Mouse (Mus musculus) T-helper 2 cell (primary cell): ENCODE results near the gene Akt1s1.

Experiments
- in situ Hi-C: fragments of 300-600 bp; cut with MboI, MseI; formaldehyde crosslinking; loops from one replicate; pipeline ENCODE4 v1.15.1; 2025; ENCODE audit warnings: high pct_unique_total_duplicates

Gene Akt1s1

DNA sequence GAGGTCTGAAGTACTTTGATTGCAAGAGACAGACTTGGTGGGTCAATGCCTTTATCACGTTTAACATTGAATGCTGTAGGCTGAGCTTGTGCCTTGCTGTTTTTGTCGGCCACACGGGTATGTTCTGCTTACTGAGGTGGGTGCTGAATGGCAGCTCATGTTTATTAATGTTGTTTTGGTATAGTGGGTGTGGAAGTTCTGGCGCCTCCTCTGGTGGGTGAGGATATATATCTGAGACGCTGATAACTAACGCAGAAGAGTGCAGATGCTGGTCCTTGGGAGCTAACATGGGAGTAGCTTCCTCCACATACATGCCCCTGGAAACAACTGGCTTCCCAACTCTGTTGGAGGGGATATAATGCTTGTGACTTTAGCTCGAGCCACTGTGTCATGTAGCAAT lies 25.4 kb upstream of the Akt1s1 start:
- in situ Hi-C loops = no loop called here

GRCm38 (mm10) chr7:44824872-44825271 lies 23.9 kb upstream of the Akt1s1 start:
- in situ Hi-C loops = no loop called here

DNA sequence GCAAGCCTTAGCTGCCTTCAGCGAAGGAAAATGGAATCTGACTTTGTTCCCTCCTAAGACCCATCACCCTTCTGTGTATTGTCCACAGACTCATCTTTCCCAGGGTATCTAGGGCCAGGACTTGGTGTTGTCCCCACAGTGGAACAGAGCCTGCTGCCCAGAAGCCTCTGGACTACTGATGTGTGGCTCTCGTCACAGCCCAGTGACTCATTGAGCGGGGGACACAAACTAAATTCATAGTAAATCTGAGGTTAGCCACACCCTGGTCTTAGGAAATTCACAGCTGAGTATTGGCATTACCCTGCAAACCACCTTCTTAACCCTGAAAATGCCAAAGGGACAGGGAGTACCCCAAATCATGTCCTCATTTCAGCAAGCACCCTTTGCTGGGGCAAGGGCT lies 22.0 kb upstream of the Akt1s1 start:
- in situ Hi-C loops = no loop called here

DNA sequence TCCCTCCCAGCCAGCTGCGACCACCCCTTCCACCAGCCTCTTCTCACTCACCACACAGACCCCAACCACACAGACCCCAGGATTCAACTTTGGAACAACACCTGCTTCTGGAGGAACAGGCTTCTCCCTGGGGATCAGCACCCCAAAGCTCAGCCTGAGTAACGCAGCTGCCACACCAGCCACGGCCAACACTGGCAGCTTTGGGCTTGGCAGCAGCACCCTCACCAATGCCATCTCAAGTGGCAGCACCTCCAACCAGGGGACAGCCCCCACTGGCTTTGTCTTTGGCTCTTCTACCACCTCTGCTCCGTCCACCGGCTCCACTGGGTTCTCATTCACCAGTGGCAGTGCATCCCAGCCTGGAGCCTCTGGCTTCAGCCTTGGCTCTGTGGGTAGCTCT lies 20.1 kb upstream of the Akt1s1 start:
- in situ Hi-C loops = no loop called here

- in situ Hi-C loops = no loop called here
Observed at GRCm38 (mm10) chr7:44832763-44833162, 16.0 kb upstream of the Akt1s1 start.

- in situ Hi-C loops = no loop called here
Observed at GRCm38 (mm10) chr7:44835373-44836015, 13.3 kb upstream of the Akt1s1 start.

DNA sequence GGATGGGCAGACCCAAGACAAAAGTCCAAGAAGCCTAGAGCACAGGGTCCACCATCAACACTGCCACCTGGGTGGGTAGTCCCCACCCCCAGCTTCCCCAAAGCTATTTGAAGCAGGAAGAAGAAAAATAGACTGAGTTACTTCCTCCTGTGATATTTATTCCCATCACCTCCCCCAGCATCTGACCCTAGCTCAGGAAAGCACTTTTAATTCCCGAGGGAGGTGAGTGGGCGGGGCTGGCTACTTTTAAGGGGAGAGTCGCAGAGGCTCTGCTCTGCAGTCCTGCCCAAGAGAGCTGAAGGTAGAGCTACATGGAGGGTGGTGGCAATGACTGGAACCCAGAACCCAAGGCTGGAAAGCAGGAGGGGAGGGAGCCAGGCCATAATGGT lies 12.8 kb upstream of the Akt1s1 start:
- in situ Hi-C loops = no loop called here

DNA sequence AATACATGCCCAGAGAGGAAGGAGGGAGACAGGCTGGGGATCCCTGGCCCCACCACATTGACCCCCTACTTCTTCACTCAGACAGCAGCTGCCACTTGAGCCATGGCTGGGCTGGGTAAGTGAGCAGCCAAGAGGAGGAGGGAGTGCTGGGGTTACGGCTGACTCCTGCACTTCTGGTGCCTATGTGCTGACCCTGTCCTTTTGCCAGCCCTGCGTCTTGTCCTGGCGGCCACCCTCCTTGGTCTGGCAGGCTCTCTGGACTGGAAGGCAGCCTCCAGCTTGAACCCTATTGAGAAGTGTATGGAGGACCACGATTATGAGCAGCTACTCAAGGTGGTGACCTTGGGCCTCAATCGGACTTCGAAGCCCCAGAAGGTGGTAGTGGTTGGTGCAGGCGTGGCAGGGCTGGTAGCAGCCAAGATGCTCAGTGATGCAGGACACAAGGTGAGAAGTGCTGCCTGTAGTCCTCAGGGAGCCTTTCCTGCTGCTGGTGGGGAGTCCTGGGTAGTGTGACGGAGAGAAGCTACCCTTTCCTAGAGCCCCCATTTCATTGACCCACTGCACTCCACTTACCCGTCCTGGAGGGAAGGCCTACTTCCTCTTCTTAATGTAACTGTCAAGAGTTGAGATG lies 12.3 kb upstream of the Akt1s1 start:
- in situ Hi-C loops = no loop called here

- in situ Hi-C loops = no loop called here
Observed at GRCm38 (mm10) chr7:44838073-44838472, 10.7 kb upstream of the Akt1s1 start.

DNA sequence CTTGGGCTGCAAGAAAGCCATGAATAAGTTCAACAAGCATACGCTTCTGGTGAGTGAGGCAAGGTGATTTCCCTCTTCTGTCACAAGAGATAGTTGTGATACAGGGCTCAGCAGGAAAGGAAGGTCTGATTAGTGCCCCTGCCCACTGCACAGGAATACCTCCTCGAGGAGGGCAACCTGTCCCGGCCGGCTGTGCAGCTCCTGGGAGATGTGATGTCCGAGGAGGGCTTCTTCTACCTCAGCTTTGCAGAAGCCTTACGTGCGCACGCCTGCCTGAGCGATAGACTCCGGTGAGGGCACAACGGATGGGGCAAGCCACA lies 9.7 kb upstream of the Akt1s1 start:
- in situ Hi-C loops = no loop called here

DNA sequence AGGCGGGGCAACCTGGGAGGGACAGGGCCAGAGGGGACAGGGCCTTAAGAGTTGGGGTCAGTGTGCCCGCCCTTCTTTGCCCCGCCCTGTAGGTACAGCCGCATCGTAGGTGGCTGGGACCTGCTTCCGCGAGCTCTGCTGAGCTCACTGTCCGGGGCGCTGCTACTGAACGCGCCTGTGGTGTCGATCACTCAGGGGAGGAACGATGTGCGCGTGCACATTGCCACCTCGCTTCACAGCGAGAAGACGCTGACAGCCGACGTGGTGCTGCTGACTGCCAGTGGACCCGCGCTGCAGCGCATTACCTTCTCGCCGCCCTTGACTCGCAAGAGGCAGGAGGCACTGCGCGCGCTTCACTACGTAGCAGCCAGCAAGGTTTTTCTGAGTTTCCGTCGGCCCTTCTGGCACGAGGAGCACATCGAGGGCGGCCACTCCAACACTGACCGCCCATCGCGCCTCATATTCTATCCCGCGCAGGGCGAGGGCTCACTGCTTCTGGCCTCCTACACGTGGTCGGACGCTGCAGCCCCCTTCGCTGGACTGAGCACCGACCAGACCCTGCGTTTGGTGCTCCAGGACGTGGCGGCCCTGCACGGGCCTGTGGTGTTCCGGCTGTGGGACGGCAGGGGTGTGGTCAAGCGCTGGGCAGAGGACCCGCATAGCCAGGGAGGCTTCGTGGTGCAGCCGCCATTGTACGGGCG lies 9.2 kb upstream of the Akt1s1 start:
- in situ Hi-C loops = loop anchor here (5.0 kb wide), 1 partner anchor 117 kb away; no protein-coding TSS in a partner anchor

DNA sequence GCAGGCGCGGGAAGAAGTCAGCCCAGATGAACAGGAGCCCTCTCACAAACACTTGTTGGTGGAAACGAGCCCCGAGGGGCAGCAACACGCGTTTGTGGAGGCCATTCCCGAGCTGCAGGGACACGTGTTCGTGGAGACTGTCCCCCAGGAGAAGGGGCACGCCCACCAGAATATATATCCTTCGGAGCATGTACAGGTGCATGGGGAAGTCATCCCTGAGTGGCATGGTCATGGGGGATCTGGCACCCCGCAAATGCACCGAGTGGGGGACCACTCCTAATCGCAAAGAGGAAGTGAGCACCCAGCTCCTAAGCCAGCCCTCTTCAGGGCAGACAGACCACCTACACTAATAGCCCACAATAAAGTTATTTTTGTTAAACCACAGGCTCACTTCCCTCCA lies 8.4 kb upstream of the Akt1s1 start:
- in situ Hi-C loops = loop anchor here (5.0 kb wide), 1 partner anchor 118 kb away; no protein-coding TSS in a partner anchor

DNA sequence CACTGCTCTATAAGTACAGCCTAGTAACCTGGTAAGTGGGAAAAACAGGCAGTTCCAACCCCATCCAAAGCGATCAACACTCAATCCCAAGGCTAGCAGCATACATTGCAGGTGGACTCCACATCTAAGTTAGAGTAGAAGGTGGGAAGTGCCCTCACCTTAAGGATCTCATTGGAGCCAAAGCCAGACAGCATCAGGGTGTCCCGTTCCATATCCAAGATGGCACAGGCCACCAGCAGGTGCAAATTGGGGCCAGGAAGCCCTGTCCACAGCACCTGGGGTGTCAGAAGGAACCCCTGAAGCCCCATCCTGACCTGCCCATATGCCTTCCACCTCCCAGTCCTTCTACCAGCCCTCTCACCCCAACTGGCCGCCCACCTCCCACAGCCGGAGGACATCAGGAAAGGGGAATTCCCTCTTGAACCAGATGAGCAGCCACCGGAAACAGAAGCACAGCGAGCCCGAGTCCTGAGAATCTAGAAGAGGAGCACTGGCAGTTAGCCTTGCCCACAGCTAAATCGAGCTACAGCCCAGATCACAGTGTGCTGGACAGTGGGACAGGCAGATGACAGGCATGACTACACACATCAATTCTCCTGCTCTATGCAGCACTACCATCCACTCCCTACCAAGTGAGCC lies 6.8 kb upstream of the Akt1s1 start:
- in situ Hi-C loops = loop anchor here (5.0 kb wide), 1 partner anchor 120 kb away; no protein-coding TSS in a partner anchor

DNA sequence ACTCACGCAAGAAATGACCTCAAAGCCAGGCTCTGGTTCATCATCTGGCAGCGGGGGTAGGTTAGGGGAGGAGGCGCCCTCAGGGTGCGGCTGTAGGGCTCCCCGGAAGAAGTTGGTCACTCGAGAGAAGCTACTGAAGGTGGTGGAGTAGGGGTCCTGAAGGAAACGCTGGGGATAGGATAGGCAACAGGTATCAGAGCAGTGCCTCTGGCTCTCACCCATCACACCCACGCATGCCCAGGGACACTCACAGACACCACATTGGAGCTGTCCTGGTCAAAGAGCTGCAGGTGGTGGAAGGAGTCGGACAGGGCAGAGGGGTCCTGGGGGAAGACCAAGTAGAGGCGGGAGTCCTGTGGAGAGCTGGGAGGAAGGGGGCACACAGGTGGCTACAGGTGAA lies 3.8 kb upstream of the Akt1s1 start:
- in situ Hi-C loops = no loop called here

DNA sequence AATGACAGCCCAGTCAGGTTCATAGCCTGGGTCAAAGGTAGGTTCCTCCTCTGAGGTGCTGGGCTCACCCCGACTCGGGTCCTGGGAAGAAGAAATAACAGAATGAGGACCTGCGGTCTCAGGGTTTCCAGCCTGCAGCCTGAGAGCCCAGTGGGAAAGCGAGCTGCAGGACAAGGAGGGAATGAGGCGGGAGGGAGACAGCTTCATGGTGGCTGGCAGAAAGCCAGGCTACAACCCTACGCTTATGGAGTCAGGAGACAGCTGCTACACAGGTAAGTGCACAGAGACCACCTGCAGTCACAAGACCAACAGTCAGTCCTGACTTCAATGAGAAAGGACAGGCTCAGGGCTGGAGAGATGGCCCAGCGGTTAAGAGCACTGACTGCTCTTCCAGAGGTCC lies 2.0 kb upstream of the Akt1s1 start:
- in situ Hi-C loops = no loop called here

DNA sequence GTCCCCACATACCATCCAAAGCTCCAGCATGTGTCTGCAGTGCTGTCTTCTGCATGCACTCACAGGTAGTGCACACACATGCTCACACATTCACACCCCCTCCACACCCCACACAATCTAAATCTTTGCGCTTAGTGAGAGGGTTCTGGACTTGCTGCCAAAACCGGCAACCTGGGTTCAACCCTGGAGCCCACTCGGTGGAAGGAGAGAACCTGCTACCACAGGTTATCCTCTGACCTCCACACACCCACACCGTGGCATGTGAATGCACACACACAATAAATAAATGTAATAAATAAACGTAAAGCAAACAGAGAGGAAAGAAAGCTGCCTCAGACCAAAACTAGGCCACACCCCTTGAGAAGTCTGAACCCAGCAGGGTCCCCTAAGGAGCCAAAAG lies 1.0 kb upstream of the Akt1s1 start:
- in situ Hi-C loops = no loop called here

- in situ Hi-C loops = no loop called here
Observed at GRCm38 (mm10) chr7:44849416-44850111, 773 bp downstream of the Akt1s1 start.

- in situ Hi-C loops = no loop called here
Observed at GRCm38 (mm10) chr7:44850146-44850545, 1.4 kb downstream of the Akt1s1 start.

DNA sequence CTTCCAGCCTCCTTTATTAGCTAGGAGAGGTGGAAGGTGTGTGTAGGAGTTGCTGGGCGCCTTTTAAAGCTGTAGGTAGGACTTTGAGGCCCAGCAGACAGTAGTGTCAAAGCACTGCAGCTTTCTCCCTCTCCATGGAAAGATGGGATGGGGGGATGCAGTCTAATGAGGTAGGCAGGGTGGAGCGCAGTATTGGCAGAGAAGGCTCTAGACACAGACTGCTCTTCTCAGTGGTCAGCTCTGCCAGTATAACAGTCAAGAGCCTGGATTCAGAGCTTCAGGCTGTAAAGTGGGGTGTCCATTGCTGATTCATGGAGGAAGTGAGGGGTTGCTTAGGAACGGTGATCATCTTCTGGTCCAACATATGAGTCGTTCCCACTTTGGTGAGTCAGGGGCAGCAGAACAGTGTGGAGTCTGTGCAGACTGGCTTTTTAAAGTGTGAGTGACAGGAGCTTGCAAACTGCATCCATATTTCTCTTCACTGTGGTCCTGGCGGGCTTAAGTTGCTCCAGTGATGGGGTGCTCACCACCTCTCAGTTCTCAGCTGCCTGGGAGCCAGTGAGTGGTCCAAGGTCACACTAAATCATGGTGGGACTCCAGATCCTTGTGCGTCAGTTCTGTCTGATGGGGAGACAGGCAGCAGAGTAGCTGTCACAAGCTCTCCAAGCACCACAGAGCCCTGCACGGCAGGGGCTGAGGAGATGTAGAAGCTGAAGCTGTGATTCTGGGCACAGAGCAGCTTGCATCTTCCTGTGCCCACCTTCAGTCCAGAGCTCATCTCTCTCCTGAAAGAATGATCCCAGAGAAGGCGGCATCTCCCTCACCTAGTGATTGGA lies 2.2 kb downstream of the Akt1s1 start:
- in situ Hi-C loops = no loop called here

DNA sequence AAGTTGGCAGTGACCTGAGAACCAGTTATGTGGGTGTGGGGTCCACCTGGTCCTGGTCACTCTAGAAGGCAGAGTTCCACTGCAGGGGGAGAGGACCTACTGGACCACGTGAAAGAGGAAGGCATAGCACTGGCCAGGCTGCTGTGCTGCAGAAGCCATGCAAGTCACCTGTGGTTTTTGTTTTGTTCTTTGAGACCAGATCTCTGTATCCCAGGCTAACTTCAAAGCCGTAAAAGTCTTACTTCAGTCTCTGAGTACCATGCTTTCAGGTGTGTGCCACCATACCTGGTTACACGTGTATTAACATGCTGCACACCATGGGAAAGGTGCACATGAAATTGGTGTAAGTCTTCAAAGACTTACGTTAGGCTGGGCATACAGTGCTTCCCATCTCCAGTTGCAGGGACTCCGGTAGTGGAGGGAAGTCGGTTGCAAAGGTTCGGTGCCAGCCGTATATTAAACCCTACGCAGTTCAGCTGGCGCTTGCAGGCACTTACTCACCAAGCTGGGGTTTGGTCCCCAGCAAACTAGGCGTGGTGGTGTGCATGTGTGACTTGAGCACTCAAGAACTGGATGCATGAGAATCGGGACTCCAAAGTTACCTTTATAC lies 2.9 kb downstream of the Akt1s1 start:
- in situ Hi-C loops = no loop called here
